Mouse (Mus musculus) forebrain, embryonic 16.5 days (tissue): Measurements from ENCODE around the gene Wdr62. TPM values are rescaled to one million over a fixed set of nuclear protein-coding genes. Genes with fewer than 3 reads are reported as not detected.
A peak's percentile ranks its signal among the peaks of the same experiment; 100 is the strongest.

ENCODE experiments used
- ATAC-seq: fragments of 200-750 bp; cut with Nextera tagmentation; 2 replicates; pipeline ENCODE4 v1.8.0; 2017; ENCODE audit warnings: mild to moderate bottlenecking, moderate library complexity
- H3K27ac ChIP-seq: fragments of 300-500 bp; sonication (generic); 2 replicates; pipeline ENCODE4 v1.5.1; 2014; ENCODE audit warnings: low read length, control low read depth
- H3K27me3 ChIP-seq: fragments of 300-500 bp; sonication (generic); replicated peaks from 2 replicates; pipeline ENCODE4 v1.6.1; 2014; ENCODE audit warnings: low read length; ENCODE audit not compliant: control insufficient read depth, insufficient read depth
- H3K36me3 ChIP-seq: fragments of 300-500 bp; sonication (generic); 2 replicates; pipeline ENCODE4 v1.6.1; 2014; ENCODE audit not compliant: control insufficient read depth, insufficient read depth
- H3K4me1 ChIP-seq: fragments of 300-500 bp; sonication (generic); replicated peaks from 2 replicates; pipeline ENCODE4 v1.6.1; 2014; ENCODE audit warnings: low read length; ENCODE audit not compliant: control insufficient read depth, insufficient read depth
- H3K4me2 ChIP-seq: fragments of 300-500 bp; sonication (generic); 2 replicates; pipeline ENCODE4 v1.6.1; 2014; ENCODE audit warnings: mild to moderate bottlenecking, low read length, control low read depth
- H3K4me3 ChIP-seq: fragments of 300-500 bp; sonication (generic); replicated peaks from 2 replicates; pipeline ENCODE4 v1.5.1; 2014; ENCODE audit warnings: mild to moderate bottlenecking, low read length, control low read depth
- H3K9ac ChIP-seq: fragments of 300-500 bp; sonication (generic); replicated peaks from 2 replicates; pipeline ENCODE4 v1.6.1; 2014; ENCODE audit warnings: low read depth, low read length, control low read depth
- H3K9me3 ChIP-seq: fragments of 300-500 bp; sonication (generic); 2 replicates; pipeline ENCODE4 v1.6.1; 2016; ENCODE audit warnings: low read length; ENCODE audit not compliant: control insufficient read depth
- WGBS: fragments of 180-500 bp; shearing (Covaris S2); extraction: QIAGEN DNeasy Blood & Tissue Kit; methylation state at CpG from one replicate; pipeline ENCODE4 v1.1.7; 2014; 5-methylcytosine and 5-hydroxymethylcytosine counted together
- polyA plus RNA-seq: library from polyadenylated mRNA; unstranded; fragments of >200 nt; fragmentation: Nextera tagmentation; extraction: Ambion mirVana; gene quantifications from 2 replicates; pipeline ENCODE4 v1.2.1, GENCODE M21; 2015

Gene Wdr62
- polyA plus RNA-seq, 1 experiment from 2014 or later = 8.2 TPM

DNA sequence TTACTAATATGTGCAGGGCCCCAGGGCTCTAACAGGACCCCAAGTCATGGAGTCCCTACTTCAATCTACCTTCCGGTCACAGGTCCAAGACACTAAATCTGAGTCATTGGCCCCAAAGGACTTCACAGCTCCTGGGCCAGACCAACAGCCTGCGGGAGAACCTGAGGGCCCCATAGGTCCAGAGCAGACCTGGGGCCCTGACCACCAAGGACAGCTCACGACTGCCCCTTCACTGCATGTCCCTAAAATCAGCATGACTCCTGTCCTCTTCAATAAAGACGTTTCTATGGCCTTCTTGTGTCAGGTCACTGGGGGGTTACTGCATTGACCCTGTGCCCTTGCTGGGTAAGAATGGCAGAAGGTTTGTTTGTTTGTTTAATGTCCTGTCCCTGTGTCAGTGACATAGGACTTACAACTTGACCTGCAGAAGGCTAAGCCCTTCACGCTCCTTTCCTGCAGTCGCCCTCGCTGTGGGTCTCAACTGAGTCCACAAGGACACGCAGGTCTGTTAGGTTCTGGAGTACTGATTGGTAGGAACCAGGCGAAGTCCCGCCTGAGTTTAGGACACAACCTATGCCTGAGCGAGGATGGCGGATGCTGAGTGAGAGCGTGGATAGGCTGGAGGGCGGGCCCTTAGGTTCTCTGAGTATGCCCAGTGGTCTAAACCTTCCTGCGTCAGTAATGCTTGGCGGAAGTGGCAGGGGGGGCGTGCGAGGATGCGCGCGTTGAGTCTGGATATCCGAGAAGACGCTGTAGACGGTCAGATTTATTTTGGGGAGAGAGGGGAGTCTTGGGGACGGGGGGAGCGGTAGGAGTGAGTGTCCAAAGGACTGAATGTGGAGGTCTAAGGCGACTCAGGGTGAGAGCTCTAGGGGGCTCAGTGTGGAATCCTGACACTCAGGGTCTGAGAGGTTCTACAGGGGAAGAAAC is 28.1 kb upstream of the Wdr62 start, which contains the start of gene Alkbh6:
Gene Alkbh6 (plus strand): TSS at position 642 of the 930 bp plus-strand sequence.
- WGBS = 5% methylated on average over 27 of the region's 27 CpGs
- Histone ChIP-seq H3K36me3 (peaks cover 27% of the 10 kb centered on the region), H3K4me3 (peak within 1 kb of the TSS; percentile 83), H3K9ac (peak within 1 kb of the TSS; percentile 77), H3K4me2 (peak within 1 kb of the TSS; percentile 92), H3K4me1 (peaks cover 15% of the 10 kb centered on the region), H3K27me3 (no peaks in the 10 kb centered on the region), H3K9me3 (no peaks in the 10 kb centered on the region), H3K27ac (peak within 1 kb of the TSS; percentile 72)
- peak; percentile 100 for ATAC-seq

DNA sequence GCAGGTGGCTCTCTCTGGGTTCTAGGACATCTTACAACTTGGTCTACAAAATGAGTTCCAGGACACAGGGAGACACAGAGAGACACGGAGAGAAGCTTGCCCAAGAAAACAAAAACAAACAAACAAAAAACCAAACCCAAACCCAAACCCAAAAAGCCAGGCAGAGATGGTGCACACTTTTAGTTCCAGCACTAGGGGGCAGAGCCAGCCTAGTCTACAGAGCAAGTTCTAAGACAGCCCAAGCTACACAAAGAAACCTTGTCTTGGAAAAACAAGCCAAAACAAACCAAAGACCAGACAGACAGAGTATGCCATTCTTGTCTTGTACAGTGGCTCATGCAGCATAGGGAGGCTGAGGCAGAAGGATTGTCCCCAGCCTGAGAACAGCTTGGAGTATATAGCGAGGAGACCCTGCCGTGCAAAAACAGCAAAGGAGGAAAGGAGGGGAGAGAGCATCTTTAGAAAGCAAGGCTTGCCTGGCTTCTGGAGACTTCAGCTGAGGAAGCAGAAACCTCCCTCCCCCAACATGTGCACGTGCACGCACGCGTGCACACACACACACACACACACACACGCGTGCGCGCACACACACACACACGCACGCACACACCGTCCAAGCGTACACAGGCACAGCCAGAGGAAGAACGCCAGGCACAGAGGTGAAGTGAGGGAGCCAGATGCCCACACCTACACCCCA is 26.0 kb upstream of the Wdr62 start:
- Histone ChIP-seq H3K9ac (no peak overlapping the region), H3K27me3 (no peaks in the 10 kb centered on the region), H3K4me2 (no peak overlapping the region), H3K4me3 (no peak overlapping the region), H3K4me1 (peaks cover 15% of the 10 kb centered on the region), H3K36me3 (peaks cover 43% of the 10 kb centered on the region), H3K27ac (no peak overlapping the region), H3K9me3 (no peaks in the 10 kb centered on the region)
- 92% methylated on average over 16 of the region's 16 CpGs for WGBS
- no peak for ATAC-seq

DNA sequence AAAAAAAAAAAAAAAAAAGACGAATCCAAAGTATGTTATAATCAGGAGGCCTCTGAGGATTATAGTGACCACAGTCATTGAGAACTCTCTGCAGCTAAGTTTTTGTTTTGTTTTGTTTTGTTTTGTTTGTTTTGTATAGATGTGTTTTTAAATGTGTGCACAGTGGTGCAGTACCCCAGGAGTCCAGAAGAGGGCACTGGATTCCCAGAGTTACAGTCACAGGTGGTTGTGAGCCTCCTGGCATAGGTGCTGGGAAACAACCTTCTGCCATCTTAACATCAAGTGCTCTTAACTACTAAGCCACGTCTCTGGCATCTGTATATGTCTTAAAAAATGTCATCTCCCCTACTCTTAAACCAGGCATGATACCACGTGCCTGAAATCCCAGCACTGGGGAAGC is 20.7 kb upstream of the Wdr62 start:
- no peaks in the 10 kb centered on the region for H3K9me3 ChIP-seq
- peaks cover 68% of the 10 kb centered on the region for H3K36me3 ChIP-seq
- H3K4me1 ChIP-seq = no peaks in the 10 kb centered on the region
- no peak overlapping the region for H3K9ac ChIP-seq
- no peak overlapping the region for H3K27ac ChIP-seq
- no peaks in the 10 kb centered on the region for H3K27me3 ChIP-seq
- 56% methylated on average over 3 of the region's 3 CpGs for WGBS
- no peak overlapping the region for H3K4me2 ChIP-seq
- no peak overlapping the region for H3K4me3 ChIP-seq
- ATAC-seq = no peak

DNA sequence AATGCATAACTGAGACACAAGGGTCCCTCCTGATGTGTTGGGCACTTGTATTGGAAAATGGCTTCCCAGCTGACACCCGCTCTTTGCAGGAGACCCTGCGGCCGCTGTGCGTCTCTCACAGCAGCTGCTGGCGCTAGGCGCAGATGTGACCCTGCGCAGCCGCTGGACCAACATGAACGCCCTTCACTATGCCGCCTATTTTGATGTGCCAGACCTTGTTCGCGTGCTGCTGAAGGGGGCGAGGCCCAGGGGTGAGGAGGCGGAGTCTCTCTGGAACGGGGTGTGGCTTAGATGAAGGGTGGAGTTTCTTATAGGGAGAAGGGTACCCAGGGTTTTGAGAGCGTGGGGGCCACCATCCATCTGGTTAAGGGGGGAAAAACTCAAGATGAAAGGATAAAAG is 17.0 kb upstream of the Wdr62 start:
- WGBS = 85% methylated on average over 16 of the region's 16 CpGs
- Histone ChIP-seq H3K4me1 (peaks cover 27% of the 10 kb centered on the region), H3K27me3 (no peaks in the 10 kb centered on the region), H3K27ac (no peak overlapping the region), H3K36me3 (peaks cover 47% of the 10 kb centered on the region), H3K9ac (no peak overlapping the region), H3K4me3 (no peak overlapping the region), H3K9me3 (no peaks in the 10 kb centered on the region), H3K4me2 (no peak overlapping the region)
- ATAC-seq = no peak

DNA sequence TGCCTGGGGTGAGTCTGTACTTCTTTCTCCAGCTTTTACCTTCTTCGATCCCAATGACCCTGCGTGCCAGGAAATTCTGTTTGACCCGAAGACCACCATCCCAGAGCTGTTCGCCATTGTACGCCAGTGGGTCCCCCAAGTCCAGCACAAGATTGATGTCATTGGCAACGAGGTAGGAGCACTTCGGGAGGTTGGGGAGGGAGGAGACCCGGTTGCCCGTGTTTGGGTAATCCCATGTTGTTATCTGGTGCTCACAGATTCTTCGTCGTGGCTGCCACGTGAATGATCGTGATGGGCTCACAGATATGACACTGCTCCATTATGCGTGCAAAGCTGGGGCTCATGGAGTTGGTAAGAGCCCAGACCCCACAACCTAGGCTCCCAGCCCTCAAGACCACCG is 16.6 kb upstream of the Wdr62 start:
- peaks cover 29% of the 10 kb centered on the region for H3K4me1 ChIP-seq
- H3K4me2 ChIP-seq = no peak overlapping the region
- no peak for ATAC-seq
- peaks cover 44% of the 10 kb centered on the region for H3K36me3 ChIP-seq
- H3K4me3 ChIP-seq = no peak overlapping the region
- 96% methylated on average over 15 of the region's 15 CpGs for WGBS
- no peaks in the 10 kb centered on the region for H3K9me3 ChIP-seq
- H3K27me3 ChIP-seq = no peaks in the 10 kb centered on the region
- H3K27ac ChIP-seq = no peak overlapping the region
- H3K9ac ChIP-seq = no peak overlapping the region

DNA sequence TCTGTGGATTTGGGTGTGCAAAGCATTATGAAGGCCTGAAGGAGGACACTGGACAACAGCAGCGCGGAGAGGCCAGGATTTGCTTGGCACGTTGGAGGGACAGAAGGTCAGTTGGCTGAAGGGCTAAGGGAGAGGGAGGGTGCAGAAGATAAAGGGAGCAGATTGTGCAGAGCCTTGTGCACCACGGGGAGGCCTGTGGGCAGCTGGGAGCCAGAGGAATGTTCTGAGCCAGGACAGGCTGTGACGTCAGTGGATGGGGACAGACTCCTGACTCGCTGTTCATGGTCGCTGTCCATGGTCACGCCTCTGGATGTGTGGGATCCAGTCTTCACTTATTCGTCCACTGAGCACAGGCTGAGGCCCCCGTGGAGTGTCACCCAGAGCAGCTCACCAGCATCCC is 14.9 kb upstream of the Wdr62 start:
- no peak for ATAC-seq
- H3K27ac ChIP-seq = no peak overlapping the region
- H3K4me1 ChIP-seq = peaks cover 34% of the 10 kb centered on the region

DNA sequence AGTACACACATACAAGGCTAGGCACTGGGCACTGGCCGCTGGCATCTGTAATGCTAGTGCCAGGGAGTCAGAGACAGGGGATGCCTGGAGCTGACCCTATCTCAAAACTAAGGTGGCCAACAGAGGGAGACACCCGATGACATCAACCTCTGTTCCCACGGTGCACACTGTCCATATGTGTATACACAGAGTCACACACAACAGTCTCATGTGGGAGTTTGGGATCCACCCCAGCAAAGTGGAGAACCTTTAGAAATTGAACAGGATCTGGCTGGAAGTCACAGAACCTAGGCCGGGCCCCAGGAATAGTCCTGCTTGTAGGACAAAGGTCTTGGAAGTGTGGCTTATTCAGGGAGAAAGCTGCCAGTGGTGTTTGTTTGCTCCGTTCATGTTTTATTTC is 14.1 kb upstream of the Wdr62 start:
- 87% methylated on average over 5 of the region's 5 CpGs for WGBS
- peak overlapping the region; percentile 37 for H3K4me2 ChIP-seq
- peaks cover 34% of the 10 kb centered on the region for H3K4me1 ChIP-seq
- no peaks in the 10 kb centered on the region for H3K9me3 ChIP-seq
- peaks cover 30% of the 10 kb centered on the region for H3K36me3 ChIP-seq
- H3K4me3 ChIP-seq = no peak overlapping the region
- H3K9ac ChIP-seq = no peak overlapping the region
- no peaks in the 10 kb centered on the region for H3K27me3 ChIP-seq
- ATAC-seq = no peak
- H3K27ac ChIP-seq = no peak overlapping the region

More for the DNA sequence above, 14.9 kb upstream of the Wdr62 start:
- 74% methylated on average over 10 of the region's 10 CpGs for WGBS
- H3K36me3 ChIP-seq = peaks cover 37% of the 10 kb centered on the region
- no peaks in the 10 kb centered on the region for H3K27me3 ChIP-seq
- no peak overlapping the region for H3K4me3 ChIP-seq
- no peak overlapping the region for H3K4me2 ChIP-seq
- no peaks in the 10 kb centered on the region for H3K9me3 ChIP-seq
- H3K9ac ChIP-seq = no peak overlapping the region

DNA sequence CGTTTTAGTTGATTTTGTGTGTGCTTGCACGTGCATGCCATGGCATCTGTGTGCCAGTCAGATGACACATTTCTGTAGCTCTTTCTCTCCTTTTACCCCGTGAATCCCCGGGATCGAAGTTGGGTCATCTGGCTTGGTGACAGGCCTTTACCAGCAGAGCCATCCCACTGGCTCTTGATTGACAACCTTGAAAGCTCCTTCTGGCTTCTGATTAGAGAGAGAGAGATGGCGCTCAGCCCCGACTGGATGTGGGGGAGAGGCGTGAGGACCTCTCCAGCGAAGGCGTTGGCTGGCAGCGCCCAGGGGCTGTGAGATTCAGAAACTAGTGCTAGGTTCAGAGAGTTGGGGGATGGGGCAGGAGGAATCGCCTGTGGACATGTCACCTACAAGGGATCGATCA is 13.6 kb upstream of the Wdr62 start:
- Histone ChIP-seq H3K4me1 (peaks cover 34% of the 10 kb centered on the region), H3K4me2 (peak overlapping the region; percentile 37), H3K27ac (no peak overlapping the region), H3K9ac (peak overlapping the region; percentile 26; the same call in 1 of the 2 replicates), H3K4me3 (peak overlapping the region; percentile 13), H3K36me3 (peaks cover 25% of the 10 kb centered on the region), H3K27me3 (no peaks in the 10 kb centered on the region), H3K9me3 (no peaks in the 10 kb centered on the region)
- WGBS = 48% methylated on average over 13 of the region's 13 CpGs
- no peak for ATAC-seq
